Mouse (Mus musculus) limb, embryonic 15.5 days (tissue): ENCODE measurements around the gene Tcp11. TPM values are rescaled to one million over a fixed set of nuclear protein-coding genes. Genes with fewer than 3 reads are reported as not detected.

Experiments used
- ATAC-seq: fragments of 200-750 bp; cut with Nextera tagmentation; 2 replicates; pipeline ENCODE4 v1.8.0; 2017; ENCODE audit warnings: low read depth, moderate TSS enrichment; ENCODE audit not compliant: insufficient number of reproducible peaks, low FRiP score, low TSS enrichment
- H3K27ac ChIP-seq: fragments of 300-500 bp; sonication (generic); 2 replicates; pipeline ENCODE4 v1.5.1; 2015; ENCODE audit warnings: moderate library complexity, mild to moderate bottlenecking, inconsistent platforms
- H3K27me3 ChIP-seq: fragments of 300-500 bp; sonication (generic); 2 replicates; pipeline ENCODE4 v1.6.1; 2015; ENCODE audit warnings: inconsistent platforms
- H3K36me3 ChIP-seq: fragments of 300-500 bp; sonication (generic); 2 replicates; pipeline ENCODE4 v1.6.1; 2015; ENCODE audit warnings: inconsistent platforms
- H3K4me1 ChIP-seq: fragments of 300-500 bp; sonication (generic); 2 replicates; pipeline ENCODE4 v1.6.1; 2015; ENCODE audit warnings: inconsistent platforms
- H3K4me2 ChIP-seq: fragments of 300-500 bp; sonication (generic); 2 replicates; pipeline ENCODE4 v1.6.1; 2015; ENCODE audit warnings: mild to moderate bottlenecking, inconsistent platforms
- H3K4me3 ChIP-seq: fragments of 300-500 bp; sonication (generic); 2 replicates; pipeline ENCODE4 v1.5.1; 2015; ENCODE audit warnings: mild to moderate bottlenecking, inconsistent platforms
- H3K9ac ChIP-seq: fragments of 300-500 bp; sonication (generic); 2 replicates; pipeline ENCODE4 v1.6.1; 2015; ENCODE audit warnings: inconsistent platforms
- H3K9me3 ChIP-seq: fragments of 300-500 bp; sonication (generic); 2 replicates; pipeline ENCODE4 v1.6.1; 2016; ENCODE audit warnings: inconsistent platforms
- WGBS: fragments of 180-500 bp; shearing (Covaris S2); methylation state at CpG from one replicate; pipeline ENCODE4 v1.1.7; 2015; 5-methylcytosine and 5-hydroxymethylcytosine counted together
- polyA plus RNA-seq: library from polyadenylated mRNA; unstranded; fragments of >200 nt; fragmentation: Nextera tagmentation; extraction: Ambion mirVana; gene quantifications from 2 replicates; pipeline ENCODE4 v1.2.1, GENCODE M21; 2015

Tcp11 gene
- polyA plus RNA-seq, 1 experiment from 2014 or later: 1.5 TPM

GRCm38 (mm10) chr17:28061472-28061871 lies 19.0 kb downstream of the Tcp11 start:
- Histone ChIP-seq H3K9ac (no peak overlapping the region), H3K4me1 (peaks cover 33% of the 10 kb centered on the region), H3K4me3 (no peak overlapping the region), H3K27ac (peak overlapping the region; percentile 18; the same call in 1 of the 2 replicates), H3K36me3 (peaks cover 51% of the 10 kb centered on the region), H3K9me3 (no peaks in the 10 kb centered on the region), H3K4me2 (no peak overlapping the region), H3K27me3 (no peaks in the 10 kb centered on the region)
- ATAC-seq: no peak
- 35% methylated on average over 7 of the region's 7 CpGs for WGBS

GRCm38 (mm10) chr17:28060681-28061080 lies 19.8 kb downstream of the Tcp11 start:
- Histone ChIP-seq H3K9me3 (no peaks in the 10 kb centered on the region), H3K9ac (no peak overlapping the region), H3K4me2 (no peak overlapping the region), H3K27ac (peak overlapping the region; percentile 43; the same call in 1 of the 2 replicates), H3K27me3 (no peaks in the 10 kb centered on the region), H3K4me1 (peaks cover 31% of the 10 kb centered on the region), H3K4me3 (no peak overlapping the region), H3K36me3 (peaks cover 59% of the 10 kb centered on the region)
- ATAC-seq: no peak
- 53% methylated on average over 11 of the region's 11 CpGs for WGBS

- H3K9ac ChIP-seq: no peak overlapping the region
- peaks cover 80% of the 10 kb centered on the region for H3K36me3 ChIP-seq
- no peak overlapping the region for H3K4me3 ChIP-seq
- H3K4me1 ChIP-seq: peaks cover 27% of the 10 kb centered on the region
- no peak overlapping the region for H3K4me2 ChIP-seq
- no peak for ATAC-seq
- H3K9me3 ChIP-seq: no peaks in the 10 kb centered on the region
- H3K27me3 ChIP-seq: no peaks in the 10 kb centered on the region
- H3K27ac ChIP-seq: no peak overlapping the region
- 83% methylated on average over 13 of the region's 13 CpGs for WGBS
Observed at GRCm38 (mm10) chr17:28058346-28058745, 22.1 kb downstream of the Tcp11 start.

- ATAC-seq: no peak
- Histone ChIP-seq H3K4me1 (peaks cover 6% of the 10 kb centered on the region; the same call in 1 of the 2 replicates), H3K9me3 (no peaks in the 10 kb centered on the region), H3K4me3 (no peak overlapping the region), H3K4me2 (no peak overlapping the region), H3K36me3 (peaks cover 75% of the 10 kb centered on the region), H3K27ac (no peak overlapping the region), H3K9ac (no peak overlapping the region), H3K27me3 (no peaks in the 10 kb centered on the region)
- WGBS: 74% methylated on average over 21 of the region's 21 CpGs
Observed at GRCm38 (mm10) chr17:28052293-28052863, 28.1 kb downstream of the Tcp11 start.

- WGBS: 85% methylated on average over 8 of the region's 8 CpGs
- Histone ChIP-seq H3K9me3 (no peaks in the 10 kb centered on the region), H3K36me3 (peaks cover 71% of the 10 kb centered on the region), H3K27ac (no peak overlapping the region), H3K9ac (no peak overlapping the region), H3K4me3 (no peak overlapping the region), H3K4me1 (peaks cover 6% of the 10 kb centered on the region; the same call in 1 of the 2 replicates), H3K27me3 (no peaks in the 10 kb centered on the region), H3K4me2 (no peak overlapping the region)
- ATAC-seq: no peak
Observed at GRCm38 (mm10) chr17:28050210-28050609, 30.2 kb downstream of the Tcp11 start.

- Histone ChIP-seq H3K4me2 (no peak overlapping the region), H3K27me3 (no peaks in the 10 kb centered on the region), H3K9ac (no peak overlapping the region), H3K27ac (no peak overlapping the region), H3K9me3 (no peaks in the 10 kb centered on the region), H3K4me1 (peaks cover 6% of the 10 kb centered on the region; the same call in 1 of the 2 replicates), H3K4me3 (no peak overlapping the region), H3K36me3 (peaks cover 57% of the 10 kb centered on the region)
- ATAC-seq: no peak
- 51% methylated on average over 4 of the region's 4 CpGs for WGBS
Observed at GRCm38 (mm10) chr17:28048425-28048824, 32.0 kb downstream of the Tcp11 start.

GRCm38 (mm10) chr17:28047520-28047919 lies 32.9 kb downstream of the Tcp11 start:
- no peak overlapping the region for H3K4me3 ChIP-seq
- H3K27me3 ChIP-seq: no peaks in the 10 kb centered on the region
- H3K4me1 ChIP-seq: peaks cover 1% of the 10 kb centered on the region
- no peak overlapping the region for H3K4me2 ChIP-seq
- no peak overlapping the region for H3K27ac ChIP-seq
- H3K36me3 ChIP-seq: peaks cover 55% of the 10 kb centered on the region
- no peak for ATAC-seq
- H3K9me3 ChIP-seq: no peaks in the 10 kb centered on the region
- no peak overlapping the region for H3K9ac ChIP-seq
- 77% methylated on average over 5 of the region's 5 CpGs for WGBS

GRCm38 (mm10) chr17:28047017-28047416 lies 33.4 kb downstream of the Tcp11 start:
- Histone ChIP-seq H3K36me3 (peaks cover 56% of the 10 kb centered on the region), H3K4me3 (no peak overlapping the region), H3K4me2 (no peak overlapping the region), H3K4me1 (peaks cover 6% of the 10 kb centered on the region), H3K9ac (no peak overlapping the region), H3K27ac (no peak overlapping the region), H3K9me3 (no peaks in the 10 kb centered on the region), H3K27me3 (no peaks in the 10 kb centered on the region)
- no peak for ATAC-seq
- WGBS: 89% methylated on average over 5 of the region's 5 CpGs

GRCm38 (mm10) chr17:28042299-28042771 lies 38.1 kb downstream of the Tcp11 start:
- Histone ChIP-seq H3K4me1 (peaks cover 28% of the 10 kb centered on the region), H3K9me3 (no peaks in the 10 kb centered on the region), H3K9ac (no peak overlapping the region), H3K27ac (no peak overlapping the region), H3K27me3 (no peaks in the 10 kb centered on the region), H3K4me2 (no peak overlapping the region), H3K36me3 (peaks cover 59% of the 10 kb centered on the region), H3K4me3 (no peak overlapping the region)
- ATAC-seq: peak; percentile 22; the same call in 1 of the 2 replicates
- WGBS: 42% methylated on average over 23 of the region's 23 CpGs

GRCm38 (mm10) chr17:28041298-28041697 lies 39.1 kb downstream of the Tcp11 start:
- H3K9me3 ChIP-seq: no peaks in the 10 kb centered on the region
- no peak overlapping the region for H3K4me3 ChIP-seq
- H3K36me3 ChIP-seq: peaks cover 54% of the 10 kb centered on the region
- no peak overlapping the region for H3K27ac ChIP-seq
- 93% methylated on average over 13 of the region's 13 CpGs for WGBS
- no peak overlapping the region for H3K9ac ChIP-seq
- H3K4me2 ChIP-seq: no peak overlapping the region
- no peaks in the 10 kb centered on the region for H3K27me3 ChIP-seq
- peaks cover 35% of the 10 kb centered on the region for H3K4me1 ChIP-seq
- ATAC-seq: no peak

- 0 out of 2 replicates have a peak, but pooled peaks have one; percentile 16 for ATAC-seq
- Histone ChIP-seq H3K9me3 (no peaks in the 10 kb centered on the region), H3K9ac (no peak overlapping the region), H3K4me2 (no peak overlapping the region), H3K27ac (no peak overlapping the region), H3K4me3 (no peak overlapping the region), H3K36me3 (peaks cover 48% of the 10 kb centered on the region), H3K4me1 (peaks cover 35% of the 10 kb centered on the region), H3K27me3 (no peaks in the 10 kb centered on the region)
- 43% methylated on average over 16 of the region's 16 CpGs for WGBS
Observed at GRCm38 (mm10) chr17:28040620-28041019, 39.8 kb downstream of the Tcp11 start.

GRCm38 (mm10) chr17:28036813-28037756 lies 43.4 kb downstream of the Tcp11 start:
- no peaks in the 10 kb centered on the region for H3K27me3 ChIP-seq
- ATAC-seq: no peak
- H3K36me3 ChIP-seq: peaks cover 32% of the 10 kb centered on the region
- H3K4me2 ChIP-seq: no peak overlapping the region
- no peak overlapping the region for H3K4me3 ChIP-seq
- no peak overlapping the region for H3K9ac ChIP-seq
- H3K27ac ChIP-seq: 0 out of 2 replicates have a peak overlapping the region, but pooled peaks have one; percentile 30
- WGBS: 61% methylated on average over 14 of the region's 14 CpGs
- peaks cover 39% of the 10 kb centered on the region for H3K4me1 ChIP-seq
- no peaks in the 10 kb centered on the region for H3K9me3 ChIP-seq
